Mouse (Mus musculus): ENCODE measurements around the gene Gm10518.
A peak's percentile ranks its signal among the peaks of the same experiment; 100 is the strongest.
"Not testable (repeated sequence)": the region's sequence is repeated elsewhere in the genome, so short reads cannot be mapped to it uniquely, and the experiment has no call there.

Gm10518 gene

GRCm38 (mm10) chr1:179802610-179803512 is at the start of gene Gm10518:
Gm10518 (plus strand) TSS chr1:179803376.
- DNase-seq (ENCODE audit: low read depth, low spot score), result peak; percentile 72

GRCm38 (mm10) chr1:179756477-179756876 is 46.7 kb upstream of the Gm10518 start:
- no peak for DNase-seq (ENCODE audit: low read depth, low spot score)

- no peak for DNase-seq (ENCODE audit: low read depth, low spot score)
Measured at GRCm38 (mm10) chr1:179760086-179760485, 43.1 kb upstream of the Gm10518 start.

GRCm38 (mm10) chr1:179760553-179760952 is 42.6 kb upstream of the Gm10518 start:
- no peak for DNase-seq (ENCODE audit: low read depth, low spot score)

GRCm38 (mm10) chr1:179776831-179777230 is 26.3 kb upstream of the Gm10518 start:
- no peak for DNase-seq (ENCODE audit: low read depth, low spot score)

- no peak for DNase-seq (ENCODE audit: low read depth, low spot score)
Measured at GRCm38 (mm10) chr1:179784098-179784497, 19.1 kb upstream of the Gm10518 start.

- no peak for DNase-seq (ENCODE audit: low read depth, low spot score)
Measured at GRCm38 (mm10) chr1:179785502-179785901, 17.7 kb upstream of the Gm10518 start.

GRCm38 (mm10) chr1:179787281-179787680 is 15.9 kb upstream of the Gm10518 start:
- no peak for DNase-seq (ENCODE audit: low read depth, low spot score)

- no peak for DNase-seq (ENCODE audit: low read depth, low spot score)
Measured at GRCm38 (mm10) chr1:179798794-179799193, 4.4 kb upstream of the Gm10518 start.

GRCm38 (mm10) chr1:179803513-179804139 is 450 bp downstream of the Gm10518 start, which contains the start of gene Ahctf1:
Ahctf1 (minus strand) TSS chr1:179803680.
- DNase-seq (ENCODE audit: low read depth, low spot score), result peak; percentile 99

- no peak for DNase-seq (ENCODE audit: low read depth, low spot score)
Measured at GRCm38 (mm10) chr1:179804140-179804881, 1.1 kb downstream of the Gm10518 start.

- DNase-seq (ENCODE audit: low read depth, low spot score), result no peak
Measured at GRCm38 (mm10) chr1:179805751-179806150, 2.6 kb downstream of the Gm10518 start.

GRCm38 (mm10) chr1:179807468-179807867 is 4.3 kb downstream of the Gm10518 start:
- no peak for DNase-seq (ENCODE audit: low read depth, low spot score)

- DNase-seq (ENCODE audit: low read depth, low spot score), result no peak
Measured at GRCm38 (mm10) chr1:179808300-179808699, 5.1 kb downstream of the Gm10518 start.

- DNase-seq (ENCODE audit: low read depth, low spot score), result no peak
Measured at GRCm38 (mm10) chr1:179813385-179813784, 10.2 kb downstream of the Gm10518 start.

- DNase-seq (ENCODE audit: low read depth, low spot score), result no peak
Measured at GRCm38 (mm10) chr1:179814616-179815015, 11.4 kb downstream of the Gm10518 start.

- DNase-seq (ENCODE audit: low read depth, low spot score), result not testable (repeated sequence)
Measured at GRCm38 (mm10) chr1:179818490-179819278, 15.5 kb downstream of the Gm10518 start.

- DNase-seq (ENCODE audit: low read depth, low spot score), result no peak
Measured at GRCm38 (mm10) chr1:179824549-179824948, 21.4 kb downstream of the Gm10518 start.

- DNase-seq (ENCODE audit: low read depth, low spot score), result no peak
Measured at GRCm38 (mm10) chr1:179828051-179828450, 24.9 kb downstream of the Gm10518 start.

GRCm38 (mm10) chr1:179828900-179829299 is 25.7 kb downstream of the Gm10518 start:
- no peak for DNase-seq (ENCODE audit: low read depth, low spot score)

- no peak for DNase-seq (ENCODE audit: low read depth, low spot score)
Measured at GRCm38 (mm10) chr1:179832710-179833240, 29.6 kb downstream of the Gm10518 start.

Measured in R1 (cell line).